ENCODE assay signal across 18 mouse cellular contexts in the genomic region with DNA sequence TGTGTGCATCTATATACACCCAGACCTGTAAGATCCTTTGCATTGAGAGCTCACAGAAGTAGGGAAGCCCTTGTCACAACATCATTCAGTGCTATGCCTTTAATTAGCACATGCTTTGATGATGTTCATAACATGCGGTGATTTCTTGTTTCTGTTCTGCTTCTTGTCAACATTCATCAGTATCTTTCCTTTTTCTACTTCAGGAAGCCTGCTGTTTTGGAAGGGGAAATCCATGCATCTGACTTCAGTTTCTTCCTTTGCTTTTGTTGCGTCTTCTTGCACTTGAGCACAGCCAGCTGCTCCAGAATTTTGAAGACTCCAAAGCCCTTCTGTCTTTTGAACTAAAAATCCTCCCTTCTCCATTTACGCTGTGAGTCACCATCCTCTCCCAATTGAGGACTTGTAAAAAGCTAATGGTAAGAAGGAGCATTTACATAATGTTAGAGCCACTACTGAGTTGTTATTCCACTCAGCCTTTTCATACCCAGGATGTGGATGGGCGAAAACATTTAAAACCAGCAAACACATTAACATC.
DNase-seq lines count a peak whose midpoint lies in the region; TF ChIP-seq lines count a peak whose summit lies in the region.
"Had no signal": no experiment of that assay in that cellular context is flagged by ENCODE, and none has a peak within 500 bp of the region (broad histone marks: within the 10 kb centered on the region; RNA-seq: fewer than 3 reads in every experiment).

No protein-coding gene starts in this region.

- no peak overlapping the region for H3K4me3 ChIP-seq in left cerebral cortex, adult 2 months
- H3K4me3 ChIP-seq: heart, embryonic 15.5 days; lung, embryonic 15.5 days; megakaryocyte, embryonic 14.5 days; neural tube, embryonic 15.5 days had no signal

- peak; percentile 57 for DNase-seq in right cerebral cortex, adult 18-20 months
- DNase-seq in right cerebral cortex, postnatal 14 days = no peak
- DNase-seq in frontal cortex, postnatal 36 days (ENCODE audit: low spot score in 2 of 2) = peak; percentile 40 to 62
- DNase-seq in left cerebral cortex, adult 2 months (ENCODE audit: extremely low spot score in 1 of 2, low spot score in 2 of 2) = peak in 1 of 2 experiments; percentile 13
- DNase-seq in right cerebral cortex, postnatal 36 days (ENCODE audit: low spot score in 2 of 2) = peak; percentile 5 to 36
- DNase-seq in heart, postnatal 14 days = no peak
- no peak for DNase-seq in c-Kit-positive CD71-positive TER-119-positive erythroid progenitor cells, embryonic 14.5 days (ENCODE audit: low spot score)
- no peak for DNase-seq in lung, postnatal 4 days
- DNase-seq: cerebellum, adult 9-11 months; heart, adult 11 months; kidney, adult 18-20 months; kidney, postnatal 4 days had no signal

- H3K27ac ChIP-seq in left cerebral cortex, adult 2 months = peak overlapping the region; percentile 75
- H3K27ac ChIP-seq: heart, embryonic 15.5 days; hindbrain, embryonic 14.5 days; lung, embryonic 15.5 days; neural tube, embryonic 15.5 days; stomach, postnatal 0 days had no signal

- intact Hi-C loops in left cerebral cortex, adult 2 months (cut with DNase I) = loop anchor here (1.0 to 10.0 kb wide), 8 partner anchors 57 to 1263 kb away; a partner anchor contains a TSS
- intact Hi-C loops in heart, postnatal 14 days (cut with DNase I) = no loop called here

- TF ChIP-seq CTCF in left cerebral cortex, adult 2 months (IDR thresholded peaks at IDR 0.05) = no peak

Comparison
In these comparisons a context has a peak if more than half of its experiments do, and no peak if none do; other contexts are left out.
1. DNase-seq: peak in right cerebral cortex, adult 18-20 months (single experiment), frontal cortex, postnatal 36 days (2 of 2) and right cerebral cortex, postnatal 36 days (2 of 2); none in right cerebral cortex, postnatal 14 days (single experiment), heart, postnatal 14 days (0 of 2), c-Kit-positive CD71-positive TER-119-positive erythroid progenitor cells, embryonic 14.5 days (single experiment) and lung, postnatal 4 days (0 of 2).